Mouse (Mus musculus): ENCODE data around the gene Numb. TPM values are rescaled to one million over a fixed set of nuclear protein-coding genes. Genes with fewer than 3 reads are reported as not detected.

Numb gene
- polyA plus RNA-seq, 1 experiment from 2014 or later = 14.2 TPM

- H3K36me3 ChIP-seq (ENCODE audit: control insufficient read depth, insufficient read depth, low read length) = peaks cover 30% of the 10 kb centered on the region
- WGBS = 95% methylated on average over 7 of the region's 7 CpGs
- no peak for ATAC-seq
These were observed 118.1 kb downstream of the Numb start for GRCm38 (mm10) chr12:83803641-83804040.

GRCm38 (mm10) chr12:83800943-83801342 is 120.8 kb downstream of the Numb start:
- H3K9ac ChIP-seq (ENCODE audit: low read depth, low read length) = no peak overlapping the region
- no peaks in the 10 kb centered on the region; the same call in 1 of the 2 replicates for H3K9me3 ChIP-seq (replicated peaks; ENCODE audit: control insufficient read depth, low read length, poor library complexity, severe bottlenecking)
- peaks cover 18% of the 10 kb centered on the region for H3K36me3 ChIP-seq (ENCODE audit: control insufficient read depth, insufficient read depth, low read length)
- no peaks in the 10 kb centered on the region for H3K27me3 ChIP-seq (ENCODE audit: control insufficient read depth, insufficient read depth, low read depth, low read length)
- H3K27ac ChIP-seq (ENCODE audit: low read length) = no peak overlapping the region
- H3K4me1 ChIP-seq (ENCODE audit: control insufficient read depth, insufficient read depth, low read length) = no peaks in the 10 kb centered on the region
- ATAC-seq = peak; percentile 60; the same call in 1 of the 2 replicates
- WGBS = 37% methylated on average over 9 of the region's 9 CpGs
- no peak overlapping the region for H3K4me3 ChIP-seq (ENCODE audit: low read depth, low read length)
- no peak overlapping the region for H3K4me2 ChIP-seq (ENCODE audit: low read length)

More at GRCm38 (mm10) chr12:83803641-83804040, 118.1 kb downstream of the Numb start:
- Histone ChIP-seq H3K9me3 (replicated peaks; ENCODE audit: control insufficient read depth, low read length, poor library complexity, severe bottlenecking) (no peaks in the 10 kb centered on the region; the same call in 1 of the 2 replicates), H3K27ac (ENCODE audit: low read length) (no peak overlapping the region), H3K4me1 (ENCODE audit: control insufficient read depth, insufficient read depth, low read length) (no peaks in the 10 kb centered on the region), H3K27me3 (ENCODE audit: control insufficient read depth, insufficient read depth, low read depth, low read length) (no peaks in the 10 kb centered on the region), H3K4me3 (ENCODE audit: low read depth, low read length) (no peak overlapping the region), H3K9ac (ENCODE audit: low read depth, low read length) (no peak overlapping the region), H3K4me2 (ENCODE audit: low read length) (no peak overlapping the region)

- no peaks in the 10 kb centered on the region for H3K27me3 ChIP-seq (ENCODE audit: control insufficient read depth, insufficient read depth, low read depth, low read length)
- no peak for ATAC-seq
- H3K9me3 ChIP-seq (replicated peaks; ENCODE audit: control insufficient read depth, low read length, poor library complexity, severe bottlenecking) = no peaks in the 10 kb centered on the region
- no peak overlapping the region for H3K4me2 ChIP-seq (ENCODE audit: low read length)
- no peak overlapping the region for H3K27ac ChIP-seq (ENCODE audit: low read length)
- no peaks in the 10 kb centered on the region; the same call in 1 of the 2 replicates for H3K4me1 ChIP-seq (ENCODE audit: control insufficient read depth, insufficient read depth, low read length)
- peaks cover 13% of the 10 kb centered on the region for H3K36me3 ChIP-seq (ENCODE audit: control insufficient read depth, insufficient read depth, low read length)
- 88% methylated on average over 5 of the region's 5 CpGs for WGBS
- no peak overlapping the region for H3K9ac ChIP-seq (ENCODE audit: low read depth, low read length)
- no peak overlapping the region for H3K4me3 ChIP-seq (ENCODE audit: low read depth, low read length)
These were observed 123.4 kb downstream of the Numb start for GRCm38 (mm10) chr12:83798313-83798712.

- no peak for ATAC-seq
- no peak overlapping the region for H3K4me3 ChIP-seq (ENCODE audit: low read depth, low read length)
- peaks cover 13% of the 10 kb centered on the region for H3K36me3 ChIP-seq (ENCODE audit: control insufficient read depth, insufficient read depth, low read length)
These were observed 126.1 kb downstream of the Numb start for GRCm38 (mm10) chr12:83795586-83795985.

GRCm38 (mm10) chr12:83795051-83795450 is 126.7 kb downstream of the Numb start:
- no peak for ATAC-seq
- H3K4me3 ChIP-seq (ENCODE audit: low read depth, low read length) = no peak overlapping the region
- H3K4me1 ChIP-seq (ENCODE audit: control insufficient read depth, insufficient read depth, low read length) = no peaks in the 10 kb centered on the region; the same call in none of the 2 replicates
- WGBS = 53% methylated on average over 2 of the region's 2 CpGs
- no peak overlapping the region for H3K27ac ChIP-seq (ENCODE audit: low read length)
- peaks cover 13% of the 10 kb centered on the region for H3K36me3 ChIP-seq (ENCODE audit: control insufficient read depth, insufficient read depth, low read length)
- H3K9ac ChIP-seq (ENCODE audit: low read depth, low read length) = no peak overlapping the region
- no peaks in the 10 kb centered on the region for H3K27me3 ChIP-seq (ENCODE audit: control insufficient read depth, insufficient read depth, low read depth, low read length)
- H3K4me2 ChIP-seq (ENCODE audit: low read length) = no peak overlapping the region
- H3K9me3 ChIP-seq (replicated peaks; ENCODE audit: control insufficient read depth, low read length, poor library complexity, severe bottlenecking) = no peaks in the 10 kb centered on the region

More at GRCm38 (mm10) chr12:83795586-83795985, 126.1 kb downstream of the Numb start:
- 93% methylated on average over 7 of the region's 7 CpGs for WGBS
- Histone ChIP-seq H3K4me2 (ENCODE audit: low read length) (no peak overlapping the region), H3K27me3 (ENCODE audit: control insufficient read depth, insufficient read depth, low read depth, low read length) (no peaks in the 10 kb centered on the region), H3K9ac (ENCODE audit: low read depth, low read length) (no peak overlapping the region), H3K4me1 (ENCODE audit: control insufficient read depth, insufficient read depth, low read length) (no peaks in the 10 kb centered on the region; the same call in 1 of the 2 replicates), H3K9me3 (replicated peaks; ENCODE audit: control insufficient read depth, low read length, poor library complexity, severe bottlenecking) (no peaks in the 10 kb centered on the region), H3K27ac (ENCODE audit: low read length) (no peak overlapping the region)

- no peak overlapping the region for H3K9ac ChIP-seq (ENCODE audit: low read depth, low read length)
- peaks cover 3% of the 10 kb centered on the region for H3K4me1 ChIP-seq (ENCODE audit: control insufficient read depth, insufficient read depth, low read length)
- 66% methylated on average over 10 of the region's 10 CpGs for WGBS
- no peak overlapping the region for H3K27ac ChIP-seq (ENCODE audit: low read length)
- ATAC-seq = no peak
- no peaks in the 10 kb centered on the region for H3K9me3 ChIP-seq (replicated peaks; ENCODE audit: control insufficient read depth, low read length, poor library complexity, severe bottlenecking)
- no peak overlapping the region for H3K4me3 ChIP-seq (ENCODE audit: low read depth, low read length)
- no peak overlapping the region for H3K4me2 ChIP-seq (ENCODE audit: low read length)
- no peaks in the 10 kb centered on the region for H3K27me3 ChIP-seq (ENCODE audit: control insufficient read depth, insufficient read depth, low read depth, low read length)
- H3K36me3 ChIP-seq (ENCODE audit: control insufficient read depth, insufficient read depth, low read length) = peaks cover 13% of the 10 kb centered on the region
These were observed 128.9 kb downstream of the Numb start for GRCm38 (mm10) chr12:83792706-83793410.

- no peak; the same call in 1 of the 2 replicates for ATAC-seq
- H3K36me3 ChIP-seq (ENCODE audit: control insufficient read depth, insufficient read depth, low read length) = peaks cover 10% of the 10 kb centered on the region
- 75% methylated on average over 10 of the region's 10 CpGs for WGBS
- H3K27me3 ChIP-seq (ENCODE audit: control insufficient read depth, insufficient read depth, low read depth, low read length) = no peaks in the 10 kb centered on the region
- no peaks in the 10 kb centered on the region for H3K9me3 ChIP-seq (replicated peaks; ENCODE audit: control insufficient read depth, low read length, poor library complexity, severe bottlenecking)
- H3K4me3 ChIP-seq (ENCODE audit: low read depth, low read length) = no peak overlapping the region
- H3K4me1 ChIP-seq (ENCODE audit: control insufficient read depth, insufficient read depth, low read length) = peaks cover 3% of the 10 kb centered on the region
- no peak overlapping the region for H3K9ac ChIP-seq (ENCODE audit: low read depth, low read length)
- H3K27ac ChIP-seq (ENCODE audit: low read length) = no peak overlapping the region
- no peak overlapping the region for H3K4me2 ChIP-seq (ENCODE audit: low read length)
These were observed 130.0 kb downstream of the Numb start for GRCm38 (mm10) chr12:83791737-83792136.

- 82% methylated on average over 4 of the region's 4 CpGs for WGBS
- H3K4me3 ChIP-seq (ENCODE audit: low read depth, low read length) = no peak overlapping the region
- no peak overlapping the region for H3K4me2 ChIP-seq (ENCODE audit: low read length)
- no peak for ATAC-seq
- no peak overlapping the region for H3K27ac ChIP-seq (ENCODE audit: low read length)
- no peak overlapping the region for H3K9ac ChIP-seq (ENCODE audit: low read depth, low read length)
- no peaks in the 10 kb centered on the region for H3K9me3 ChIP-seq (replicated peaks; ENCODE audit: control insufficient read depth, low read length, poor library complexity, severe bottlenecking)
- H3K36me3 ChIP-seq (ENCODE audit: control insufficient read depth, insufficient read depth, low read length) = peaks cover 8% of the 10 kb centered on the region; the same call in 1 of the 2 replicates
- no peaks in the 10 kb centered on the region for H3K27me3 ChIP-seq (ENCODE audit: control insufficient read depth, insufficient read depth, low read depth, low read length)
- H3K4me1 ChIP-seq (ENCODE audit: control insufficient read depth, insufficient read depth, low read length) = peaks cover 3% of the 10 kb centered on the region
These were observed 131.0 kb downstream of the Numb start for GRCm38 (mm10) chr12:83790749-83791148.

GRCm38 (mm10) chr12:83789781-83790140 is 132.0 kb downstream of the Numb start:
- H3K27me3 ChIP-seq (ENCODE audit: control insufficient read depth, insufficient read depth, low read depth, low read length) = no peaks in the 10 kb centered on the region
- WGBS = 49% methylated on average over 4 of the region's 4 CpGs
- no peak overlapping the region for H3K4me3 ChIP-seq (ENCODE audit: low read depth, low read length)
- H3K36me3 ChIP-seq (ENCODE audit: control insufficient read depth, insufficient read depth, low read length) = no peaks in the 10 kb centered on the region
- 0 out of 2 replicates have a peak overlapping the region, but pooled peaks have one; percentile 11 for H3K27ac ChIP-seq (ENCODE audit: low read length)
- no peaks in the 10 kb centered on the region for H3K9me3 ChIP-seq (replicated peaks; ENCODE audit: control insufficient read depth, low read length, poor library complexity, severe bottlenecking)
- no peak overlapping the region for H3K4me2 ChIP-seq (ENCODE audit: low read length)
- ATAC-seq = no peak
- peaks cover 3% of the 10 kb centered on the region for H3K4me1 ChIP-seq (ENCODE audit: control insufficient read depth, insufficient read depth, low read length)
- H3K9ac ChIP-seq (ENCODE audit: low read depth, low read length) = no peak overlapping the region

Measured in midbrain, embryonic 16.5 days (tissue).